Mouse (Mus musculus) kidney, postnatal 10 days (tissue): ENCODE data around the gene Homer1.

ENCODE experiments used
- DNase-seq: peaks from one replicate; pipeline ENCODE4 v3.0.0; 2021; ENCODE audit warnings: mixed read lengths

Homer1 gene

DNA sequence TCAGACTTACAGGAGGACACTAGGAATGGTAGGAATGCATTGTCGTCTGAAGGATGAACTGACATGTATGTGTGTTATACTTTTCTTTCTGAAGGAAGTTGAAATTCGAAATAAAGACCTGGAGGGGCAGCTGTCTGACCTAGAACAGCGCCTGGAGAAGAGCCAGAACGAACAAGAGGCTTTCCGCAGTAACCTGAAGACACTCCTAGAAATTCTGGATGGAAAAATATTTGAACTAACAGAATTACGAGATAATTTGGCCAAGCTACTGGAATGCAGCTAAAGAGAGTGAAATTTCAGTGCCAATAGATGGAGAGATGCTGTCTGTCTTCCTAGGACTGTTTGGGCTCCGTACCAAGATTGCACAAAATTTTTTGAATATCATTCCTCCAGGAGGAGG lies 102.5 kb downstream of the Homer1 start:
- no peak for DNase-seq

DNA sequence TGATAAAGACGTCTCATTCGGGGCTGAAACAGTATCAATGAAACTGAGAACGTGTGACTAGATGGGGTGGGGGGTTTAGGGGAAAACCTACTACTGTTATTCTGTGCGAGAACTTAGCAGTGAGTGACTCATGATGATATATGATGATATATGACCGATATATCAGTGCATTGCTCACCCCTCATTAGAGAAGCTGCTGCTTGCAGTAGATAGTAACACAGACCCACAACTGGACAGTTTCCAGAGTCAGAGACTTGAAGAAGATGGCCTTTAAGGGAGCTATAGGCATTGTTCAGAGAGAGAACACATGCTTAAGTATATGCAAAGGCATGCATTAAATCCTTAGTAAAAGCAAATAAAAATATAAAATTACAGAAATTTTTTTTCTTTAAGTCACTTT lies 107.4 kb downstream of the Homer1 start:
- no peak for DNase-seq

DNA sequence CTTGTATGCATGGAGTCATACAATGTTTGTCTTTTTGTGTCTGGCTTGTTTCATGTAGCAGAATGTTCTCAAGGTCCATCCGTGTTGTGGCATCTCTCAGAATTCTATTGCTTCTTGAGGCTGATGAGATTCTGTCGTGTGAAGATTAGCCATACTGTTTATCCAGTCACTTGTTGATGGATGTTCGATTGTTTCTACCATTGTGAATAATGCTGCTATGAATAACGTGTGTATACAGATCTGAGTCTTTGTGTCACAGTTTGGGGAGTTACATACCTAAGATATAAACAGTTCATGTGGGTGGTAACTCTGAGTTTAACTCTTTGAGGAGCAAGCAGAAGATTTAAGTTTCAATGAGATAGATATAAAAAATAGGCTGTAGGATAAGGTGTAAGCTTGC lies 110.9 kb downstream of the Homer1 start:
- no peak for DNase-seq

DNA sequence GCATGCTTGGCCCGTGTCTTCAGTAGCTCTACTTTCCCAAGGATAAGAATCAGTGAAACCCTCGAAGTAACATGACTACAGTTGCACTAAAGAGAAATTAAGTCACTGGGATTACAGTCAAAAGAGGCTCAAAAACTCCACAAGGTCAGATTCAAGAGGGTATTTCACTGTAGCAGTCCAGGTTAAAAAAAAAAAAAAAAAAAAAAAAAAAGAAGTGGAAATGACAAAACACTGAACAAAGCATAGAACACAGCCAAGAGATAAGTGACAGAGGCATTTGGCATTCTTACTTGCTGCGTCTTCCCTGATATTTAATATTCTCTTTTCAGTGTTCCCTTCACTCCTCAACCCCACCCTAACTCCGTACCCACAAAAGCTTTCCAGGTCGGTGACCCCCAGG lies 115.6 kb downstream of the Homer1 start:
- DNase-seq, result no peak

DNA sequence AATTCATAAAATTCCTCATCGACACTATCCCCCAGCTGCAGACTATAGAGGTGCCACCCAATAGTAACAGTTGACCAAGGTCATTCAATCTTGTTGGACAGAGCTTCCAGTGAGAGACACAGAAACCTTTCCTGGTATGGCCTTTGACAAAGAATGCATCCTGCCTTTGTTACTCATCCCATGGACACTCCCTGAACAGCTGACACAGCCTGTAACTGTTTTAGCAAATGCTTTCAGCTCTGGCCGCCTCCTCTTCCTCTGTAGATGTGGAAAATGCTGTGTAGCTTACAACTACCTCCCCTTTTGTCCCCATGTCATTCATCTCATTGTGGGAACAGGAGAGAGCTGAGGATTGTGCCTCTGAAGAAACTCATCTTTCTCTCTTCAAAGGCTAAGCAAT lies 118.9 kb downstream of the Homer1 start:
- DNase-seq, result no peak

DNA sequence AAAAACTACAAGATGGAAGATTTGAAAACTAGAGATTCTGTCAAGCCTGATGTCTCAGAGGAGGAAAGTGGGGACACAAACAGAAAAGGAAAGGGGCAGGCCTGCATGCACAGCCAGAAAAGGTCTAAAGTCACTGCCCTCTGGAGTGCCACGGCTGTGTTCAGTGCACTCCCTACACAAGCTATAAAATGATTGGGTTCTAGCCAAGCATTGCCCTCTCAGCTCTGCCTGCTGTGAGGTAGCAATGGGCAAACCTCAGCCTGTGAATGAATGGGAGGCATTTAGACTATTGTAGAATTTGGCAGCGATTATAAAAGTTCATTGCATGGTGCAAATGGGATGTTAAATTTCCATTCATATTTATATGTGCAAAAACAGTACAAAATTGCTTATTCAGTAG lies 120.3 kb downstream of the Homer1 start:
- no peak for DNase-seq

DNA sequence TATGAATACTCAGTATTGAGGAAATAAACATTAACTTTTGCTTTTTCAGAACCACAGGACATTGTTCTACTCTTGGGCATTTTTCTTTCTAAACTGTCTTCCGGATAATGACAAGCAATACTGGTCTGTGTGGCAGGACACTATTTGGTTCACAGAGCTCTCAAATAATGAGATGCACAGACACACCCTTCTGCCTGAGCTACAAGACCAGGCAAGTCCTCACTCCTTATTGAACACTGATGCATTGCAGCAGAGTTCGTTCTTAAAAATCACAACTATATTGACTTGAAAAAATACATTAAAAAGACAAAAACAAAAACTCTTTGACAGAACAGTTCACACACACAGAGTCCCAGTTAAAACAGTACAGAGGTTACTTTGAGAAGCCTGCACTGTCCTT lies 123.8 kb downstream of the Homer1 start:
- no peak for DNase-seq

GRCm38 (mm10) chr13:93427920-93428876 lies 128.8 kb downstream of the Homer1 start:
- DNase-seq, result no peak

- DNase-seq, result no peak
Observed at GRCm38 (mm10) chr13:93429205-93429604, 129.8 kb downstream of the Homer1 start.

- no peak for DNase-seq
Observed at GRCm38 (mm10) chr13:93440167-93440566, 140.7 kb downstream of the Homer1 start.

DNA sequence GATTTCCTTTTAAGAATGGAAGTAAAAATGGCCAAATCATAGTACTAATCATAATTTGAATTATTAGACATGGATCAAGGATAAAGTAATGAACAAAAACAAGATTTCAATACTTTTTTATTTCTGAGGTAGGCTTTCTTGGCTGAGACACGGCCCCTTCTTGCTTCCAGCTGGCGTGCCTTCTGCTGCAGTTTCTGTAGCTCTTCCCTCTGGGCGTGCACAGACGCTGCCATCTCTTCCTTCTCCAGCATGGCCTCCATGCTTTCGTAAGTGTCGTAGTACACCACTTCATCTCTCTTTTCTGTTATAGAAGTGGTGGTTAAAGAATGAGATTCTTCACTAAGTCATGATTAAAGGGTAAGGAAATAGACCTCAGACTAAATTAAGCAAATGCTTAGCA lies 153.8 kb downstream of the Homer1 start:
- DNase-seq, result no peak
